Mouse (Mus musculus): ENCODE results near the gene 5730455P16Rik. TPM values are rescaled to one million over a fixed set of nuclear protein-coding genes. Genes with fewer than 3 reads are reported as not detected.

Gene 5730455P16Rik
- polyA plus RNA-seq, 1 experiment from 2014 or later, result 20.7 TPM

DNA sequence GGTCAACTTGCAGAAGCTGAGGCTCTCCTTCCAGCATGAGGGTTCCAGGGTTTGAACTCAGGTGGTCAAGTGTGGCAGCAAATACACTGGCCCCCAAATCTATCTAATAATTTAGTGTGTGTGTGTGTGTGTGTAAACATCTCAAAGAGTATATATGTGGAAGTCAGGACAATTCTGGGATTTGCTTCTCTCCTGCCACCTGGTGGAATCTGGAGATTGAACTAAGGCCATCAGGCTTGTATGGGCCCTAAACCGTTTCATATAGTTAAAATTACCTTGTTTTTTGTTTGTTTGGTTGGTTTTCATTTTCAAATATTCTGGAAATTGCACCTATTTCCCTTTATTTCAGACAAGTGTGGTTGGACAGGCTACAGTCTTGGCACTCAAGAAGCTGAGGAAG, 8.9 kb downstream of the 5730455P16Rik start:
- ATAC-seq (replicated peaks; ENCODE audit: insufficient number of reproducible peaks, low FRiP score, low TSS enrichment, low read depth), result no peak
- Histone ChIP-seq H3K9ac (replicated peaks; ENCODE audit: low read length) (no peak overlapping the region), H3K36me3 (replicated peaks; ENCODE audit: control insufficient read depth, insufficient read depth, low read depth, low read length) (no peaks in the 10 kb centered on the region; the same call in 1 of the 2 replicates), H3K4me3 (ENCODE audit: low read depth, low read length) (no peak overlapping the region), H3K27me3 (ENCODE audit: control insufficient read depth, insufficient read depth, low read length) (no peaks in the 10 kb centered on the region), H3K4me1 (ENCODE audit: control insufficient read depth, insufficient read depth, low read length) (no peaks in the 10 kb centered on the region), H3K9me3 (replicated peaks; ENCODE audit: control insufficient read depth, low read length) (no peaks in the 10 kb centered on the region), H3K27ac (replicated peaks; ENCODE audit: low read depth, low read length) (no peak overlapping the region), H3K4me2 (ENCODE audit: low read depth, low read length) (no peak overlapping the region)
- WGBS, result 86% methylated on average over 1 of the region's 1 CpGs
- no peak for DNase-seq (ENCODE audit: low spot score)

DNA sequence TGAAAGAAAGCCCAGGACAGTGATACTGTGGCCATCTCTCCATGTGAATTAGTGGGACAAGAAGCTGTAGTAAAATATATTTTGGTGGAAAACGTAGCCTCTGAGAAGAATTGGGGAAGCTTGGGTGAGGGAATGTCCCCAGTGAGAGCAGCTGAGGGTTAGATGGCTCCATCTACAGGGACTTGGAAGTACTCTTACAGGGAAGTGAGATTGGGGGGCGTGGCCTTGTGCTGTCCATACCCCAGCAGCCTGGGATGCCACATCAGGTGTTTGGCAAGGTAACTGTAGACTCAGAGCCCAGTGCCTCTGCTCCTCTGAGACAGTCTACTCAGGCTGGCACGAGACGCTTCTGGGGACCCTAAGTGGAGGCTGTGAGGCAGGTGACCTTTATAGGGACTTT, 23.0 kb downstream of the 5730455P16Rik start:
- no peaks in the 10 kb centered on the region for H3K4me1 ChIP-seq (ENCODE audit: control insufficient read depth, insufficient read depth, low read length)
- no peak overlapping the region for H3K4me3 ChIP-seq (ENCODE audit: low read depth, low read length)
- H3K27ac ChIP-seq (replicated peaks; ENCODE audit: low read depth, low read length), result no peak overlapping the region
- no peak overlapping the region for H3K4me2 ChIP-seq (ENCODE audit: low read depth, low read length)
- no peaks in the 10 kb centered on the region for H3K27me3 ChIP-seq (ENCODE audit: control insufficient read depth, insufficient read depth, low read length)
- H3K9ac ChIP-seq (replicated peaks; ENCODE audit: low read length), result no peak overlapping the region
- H3K9me3 ChIP-seq (replicated peaks; ENCODE audit: control insufficient read depth, low read length), result no peaks in the 10 kb centered on the region
- ATAC-seq (replicated peaks; ENCODE audit: insufficient number of reproducible peaks, low FRiP score, low TSS enrichment, low read depth) (no peak), DNase-seq (ENCODE audit: low spot score) (peak; percentile 26)
- WGBS, result 40% methylated on average over 4 of the region's 4 CpGs
- no peaks in the 10 kb centered on the region for H3K36me3 ChIP-seq (replicated peaks; ENCODE audit: control insufficient read depth, insufficient read depth, low read depth, low read length)

DNA sequence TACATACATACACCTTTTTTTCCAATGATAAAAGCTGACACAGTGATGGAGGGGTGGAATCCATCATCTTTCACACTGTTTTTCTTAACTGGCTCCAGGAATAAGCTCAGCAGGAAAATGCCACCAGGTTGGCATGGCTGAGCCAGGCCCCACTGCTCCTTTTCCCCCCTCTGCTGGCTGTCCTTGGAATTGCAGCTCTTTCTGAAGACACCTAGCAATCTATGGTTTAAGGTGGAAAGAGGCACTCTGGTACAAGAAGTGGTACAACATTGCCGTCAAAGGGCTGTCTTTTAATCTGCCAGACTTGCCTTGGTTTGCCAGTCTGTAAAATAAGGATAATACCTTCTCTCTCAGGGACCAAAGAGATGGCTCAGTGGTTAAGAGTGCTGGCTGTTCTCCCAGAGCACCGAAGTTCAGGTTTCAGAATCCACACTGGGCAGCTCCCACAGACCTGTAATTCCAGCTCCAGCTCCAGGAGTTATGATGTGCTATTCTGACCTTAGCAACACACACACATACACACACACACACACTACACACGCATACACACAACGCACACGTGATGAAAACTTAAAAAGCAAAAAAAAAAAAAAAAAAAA, 25.9 kb downstream of the 5730455P16Rik start:
- Histone ChIP-seq H3K4me2 (ENCODE audit: low read depth, low read length) (no peak overlapping the region), H3K36me3 (replicated peaks; ENCODE audit: control insufficient read depth, insufficient read depth, low read depth, low read length) (no peaks in the 10 kb centered on the region), H3K4me1 (ENCODE audit: control insufficient read depth, insufficient read depth, low read length) (no peaks in the 10 kb centered on the region), H3K9me3 (replicated peaks; ENCODE audit: control insufficient read depth, low read length) (no peaks in the 10 kb centered on the region), H3K27me3 (ENCODE audit: control insufficient read depth, insufficient read depth, low read length) (no peaks in the 10 kb centered on the region), H3K4me3 (ENCODE audit: low read depth, low read length) (no peak overlapping the region), H3K27ac (replicated peaks; ENCODE audit: low read depth, low read length) (no peak overlapping the region), H3K9ac (replicated peaks; ENCODE audit: low read length) (no peak overlapping the region)
- ATAC-seq (replicated peaks; ENCODE audit: insufficient number of reproducible peaks, low FRiP score, low TSS enrichment, low read depth) (no peak), DNase-seq (ENCODE audit: low spot score) (peak; percentile 89)
- WGBS, result 71% methylated on average over 5 of the region's 5 CpGs

DNA sequence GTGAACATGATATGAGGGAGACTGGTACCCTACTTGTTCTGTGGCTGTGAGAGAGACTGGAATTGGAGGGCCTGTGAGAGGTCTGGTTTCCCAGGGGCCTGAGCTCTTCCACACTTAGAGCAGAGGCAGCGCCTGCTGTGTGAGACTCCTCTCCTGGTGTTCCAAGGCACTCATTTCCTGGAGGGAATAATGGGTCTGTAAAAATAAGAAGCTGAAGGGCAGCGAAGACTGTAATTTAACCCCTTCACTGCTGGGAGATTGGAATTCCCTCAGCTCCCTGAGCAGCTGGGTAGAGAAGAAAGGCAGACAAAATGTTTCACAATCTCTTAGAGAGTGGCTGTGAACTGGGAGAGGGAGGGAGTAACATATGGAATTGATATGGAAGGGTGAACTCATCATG, 35.4 kb downstream of the 5730455P16Rik start:
- H3K4me1 ChIP-seq (ENCODE audit: control insufficient read depth, insufficient read depth, low read length), result no peaks in the 10 kb centered on the region
- DNase-seq (ENCODE audit: low spot score) (peak; percentile 75), ATAC-seq (replicated peaks; ENCODE audit: insufficient number of reproducible peaks, low FRiP score, low TSS enrichment, low read depth) (no peak)
- no peak overlapping the region for H3K27ac ChIP-seq (replicated peaks; ENCODE audit: low read depth, low read length)
- no peak overlapping the region for H3K9ac ChIP-seq (replicated peaks; ENCODE audit: low read length)
- no peaks in the 10 kb centered on the region for H3K9me3 ChIP-seq (replicated peaks; ENCODE audit: control insufficient read depth, low read length)
- H3K4me2 ChIP-seq (ENCODE audit: low read depth, low read length), result no peak overlapping the region
- WGBS, result 0% methylated on average over 2 of the region's 2 CpGs
- no peaks in the 10 kb centered on the region for H3K36me3 ChIP-seq (replicated peaks; ENCODE audit: control insufficient read depth, insufficient read depth, low read depth, low read length)
- H3K4me3 ChIP-seq (ENCODE audit: low read depth, low read length), result no peak overlapping the region
- no peaks in the 10 kb centered on the region for H3K27me3 ChIP-seq (ENCODE audit: control insufficient read depth, insufficient read depth, low read length)

DNA sequence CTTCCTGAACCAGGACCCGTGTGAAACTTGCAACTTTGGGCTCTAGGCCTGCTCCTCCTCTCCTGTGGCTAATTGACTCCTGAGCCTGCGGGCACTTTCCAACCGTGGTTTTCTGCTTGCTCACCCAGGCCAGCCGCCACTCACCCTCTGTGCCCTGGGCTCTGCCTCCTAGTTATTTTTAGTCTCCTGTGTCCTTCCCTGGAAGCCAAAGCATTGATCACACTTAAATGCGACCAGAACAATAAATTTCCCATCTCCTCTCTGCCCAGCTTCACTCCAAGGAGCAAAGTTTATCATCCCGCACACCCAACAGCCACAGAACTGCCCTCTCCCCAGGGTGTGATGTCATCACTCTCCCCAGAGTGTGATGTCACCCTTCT, 41.5 kb downstream of the 5730455P16Rik start:
- no peaks in the 10 kb centered on the region for H3K36me3 ChIP-seq (replicated peaks; ENCODE audit: control insufficient read depth, insufficient read depth, low read depth, low read length)
- no peak overlapping the region for H3K4me3 ChIP-seq (ENCODE audit: low read depth, low read length)
- peaks cover 2% of the 10 kb centered on the region; the same call in 1 of the 2 replicates for H3K4me1 ChIP-seq (ENCODE audit: control insufficient read depth, insufficient read depth, low read length)
- no peaks in the 10 kb centered on the region for H3K27me3 ChIP-seq (ENCODE audit: control insufficient read depth, insufficient read depth, low read length)
- H3K9me3 ChIP-seq (replicated peaks; ENCODE audit: control insufficient read depth, low read length), result no peaks in the 10 kb centered on the region
- ATAC-seq (replicated peaks; ENCODE audit: insufficient number of reproducible peaks, low FRiP score, low TSS enrichment, low read depth) (no peak), DNase-seq (ENCODE audit: low spot score) (no peak)
- WGBS, result 9% methylated on average over 6 of the region's 6 CpGs
- no peak overlapping the region for H3K27ac ChIP-seq (replicated peaks; ENCODE audit: low read depth, low read length)
- no peak overlapping the region for H3K9ac ChIP-seq (replicated peaks; ENCODE audit: low read length)
- H3K4me2 ChIP-seq (ENCODE audit: low read depth, low read length), result no peak overlapping the region

DNA sequence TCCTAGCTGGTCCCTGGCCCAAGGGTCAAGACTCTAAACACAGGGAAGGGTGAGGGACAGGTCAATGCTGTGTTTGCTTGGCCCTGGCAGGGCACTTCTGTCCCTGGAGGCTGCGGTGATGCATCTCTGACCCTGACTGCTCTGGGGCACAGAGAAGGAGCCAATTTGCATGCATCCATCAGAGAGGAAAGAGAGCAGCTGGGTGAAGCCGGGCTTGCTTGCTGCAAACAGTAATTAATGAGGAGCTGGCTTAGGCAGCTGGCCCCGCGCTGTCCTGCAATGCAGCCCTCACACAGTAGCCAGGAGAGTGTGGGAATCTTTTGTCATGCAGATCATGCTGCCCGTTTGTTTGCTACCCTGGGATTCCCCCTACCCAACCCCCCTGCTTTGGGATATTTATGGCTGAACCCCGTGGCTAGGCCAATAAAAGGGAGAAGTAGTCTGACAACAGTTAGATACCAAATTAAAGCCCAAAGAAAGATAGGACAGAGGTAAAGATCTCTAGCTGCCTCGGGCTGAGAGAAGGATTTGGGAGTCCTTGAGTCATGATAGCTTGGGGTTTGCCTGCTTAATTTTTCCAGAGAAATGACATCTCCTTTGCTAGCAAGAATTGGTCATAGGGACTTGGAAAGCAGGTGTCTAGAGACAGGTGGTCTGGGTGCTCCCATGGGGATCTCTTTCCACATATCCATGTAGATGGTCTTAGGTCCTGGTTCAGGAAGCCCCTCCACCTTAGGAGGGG, 42.1 kb downstream of the 5730455P16Rik start:
- peak; percentile 37 for DNase-seq (ENCODE audit: low spot score)
- Histone ChIP-seq H3K4me1 (ENCODE audit: control insufficient read depth, insufficient read depth, low read length) (peaks cover 2% of the 10 kb centered on the region; the same call in 1 of the 2 replicates), H3K4me3 (ENCODE audit: low read depth, low read length) (no peak overlapping the region), H3K27ac (replicated peaks; ENCODE audit: low read depth, low read length) (peak overlapping the region; percentile 24; the same call in 1 of the 2 replicates), H3K27me3 (ENCODE audit: control insufficient read depth, insufficient read depth, low read length) (no peaks in the 10 kb centered on the region), H3K36me3 (replicated peaks; ENCODE audit: control insufficient read depth, insufficient read depth, low read depth, low read length) (no peaks in the 10 kb centered on the region), H3K9ac (replicated peaks; ENCODE audit: low read length) (no peak overlapping the region), H3K9me3 (replicated peaks; ENCODE audit: control insufficient read depth, low read length) (no peaks in the 10 kb centered on the region), H3K4me2 (ENCODE audit: low read depth, low read length) (no peak overlapping the region)
- WGBS, result 2% methylated on average over 7 of the region's 7 CpGs
- ATAC-seq (replicated peaks; ENCODE audit: insufficient number of reproducible peaks, low FRiP score, low TSS enrichment, low read depth), result peak; percentile 86

DNA sequence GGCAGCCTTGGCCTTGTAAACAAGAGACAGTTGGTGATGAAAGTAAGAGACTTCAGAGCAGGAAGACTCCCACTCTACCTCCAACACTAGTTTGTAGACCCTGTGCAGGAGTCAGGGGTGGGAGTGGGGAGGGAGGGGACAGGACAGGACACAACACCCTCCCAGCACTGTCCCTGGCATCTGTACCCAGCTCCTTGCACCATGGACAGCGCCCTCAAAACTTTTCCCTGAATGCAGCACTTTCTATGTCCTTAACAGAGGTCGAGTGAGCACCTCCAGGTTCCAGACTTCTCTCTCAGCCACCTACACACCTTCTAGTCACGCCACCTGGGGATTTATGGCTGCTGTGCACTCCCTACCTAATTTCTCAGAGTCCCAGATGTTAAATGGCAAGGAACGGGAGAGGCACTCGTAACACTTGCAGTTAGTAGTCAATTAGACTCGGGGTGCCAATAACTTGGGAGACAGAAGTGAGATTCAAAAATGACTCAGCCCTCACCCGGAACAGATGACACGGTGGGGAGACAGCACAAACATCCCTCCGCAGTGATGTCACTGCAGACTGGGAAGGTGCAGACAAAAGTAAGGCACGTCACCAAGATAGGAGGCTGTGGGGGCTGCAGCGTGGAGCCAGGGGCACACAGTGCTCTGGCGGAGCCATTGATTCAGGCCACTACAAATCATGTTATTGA, 45.0 kb downstream of the 5730455P16Rik start:
- ATAC-seq (replicated peaks; ENCODE audit: insufficient number of reproducible peaks, low FRiP score, low TSS enrichment, low read depth) (no peak), DNase-seq (ENCODE audit: low spot score) (no peak)
- Histone ChIP-seq H3K4me1 (ENCODE audit: control insufficient read depth, insufficient read depth, low read length) (peaks cover 2% of the 10 kb centered on the region; the same call in 1 of the 2 replicates), H3K9me3 (replicated peaks; ENCODE audit: control insufficient read depth, low read length) (no peaks in the 10 kb centered on the region), H3K27me3 (ENCODE audit: control insufficient read depth, insufficient read depth, low read length) (no peaks in the 10 kb centered on the region), H3K9ac (replicated peaks; ENCODE audit: low read length) (no peak overlapping the region), H3K4me2 (ENCODE audit: low read depth, low read length) (no peak overlapping the region), H3K36me3 (replicated peaks; ENCODE audit: control insufficient read depth, insufficient read depth, low read depth, low read length) (no peaks in the 10 kb centered on the region), H3K4me3 (ENCODE audit: low read depth, low read length) (no peak overlapping the region), H3K27ac (replicated peaks; ENCODE audit: low read depth, low read length) (no peak overlapping the region)
- WGBS, result 73% methylated on average over 12 of the region's 12 CpGs

DNA sequence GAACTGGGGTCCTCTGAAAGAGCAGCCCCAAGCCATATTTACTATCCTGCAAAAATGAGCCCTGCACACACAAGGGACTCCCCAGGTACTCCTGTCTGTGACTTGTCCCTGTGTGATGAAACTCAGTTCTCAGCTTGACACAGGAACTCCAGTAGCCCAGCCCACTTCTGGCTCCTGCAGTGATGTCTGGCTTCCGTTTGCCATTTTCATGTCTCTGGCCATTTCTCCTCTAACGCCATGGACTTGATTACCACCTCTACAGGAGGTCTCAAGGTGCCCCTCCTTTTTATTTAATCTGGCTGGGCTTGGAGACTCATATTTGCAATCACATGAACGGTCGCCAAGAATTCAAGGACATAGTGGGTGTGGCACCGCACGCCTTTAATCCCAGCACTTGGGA, 53.2 kb downstream of the 5730455P16Rik start:
- WGBS, result 88% methylated on average over 6 of the region's 6 CpGs
- DNase-seq (ENCODE audit: low spot score), result no peak
- Histone ChIP-seq H3K4me3 (ENCODE audit: low read depth, low read length) (no peak overlapping the region), H3K9me3 (replicated peaks; ENCODE audit: control insufficient read depth, low read length) (no peaks in the 10 kb centered on the region), H3K27me3 (ENCODE audit: control insufficient read depth, insufficient read depth, low read length) (no peaks in the 10 kb centered on the region), H3K27ac (replicated peaks; ENCODE audit: low read depth, low read length) (no peak overlapping the region), H3K9ac (replicated peaks; ENCODE audit: low read length) (no peak overlapping the region), H3K4me1 (ENCODE audit: control insufficient read depth, insufficient read depth, low read length) (no peaks in the 10 kb centered on the region), H3K4me2 (ENCODE audit: low read depth, low read length) (no peak overlapping the region), H3K36me3 (replicated peaks; ENCODE audit: control insufficient read depth, insufficient read depth, low read depth, low read length) (no peaks in the 10 kb centered on the region)
- ATAC-seq (replicated peaks; ENCODE audit: insufficient number of reproducible peaks, low FRiP score, low TSS enrichment, low read depth), result no peak
